ENCODE assay signal across 14 mouse cellular contexts in the genomic region with DNA sequence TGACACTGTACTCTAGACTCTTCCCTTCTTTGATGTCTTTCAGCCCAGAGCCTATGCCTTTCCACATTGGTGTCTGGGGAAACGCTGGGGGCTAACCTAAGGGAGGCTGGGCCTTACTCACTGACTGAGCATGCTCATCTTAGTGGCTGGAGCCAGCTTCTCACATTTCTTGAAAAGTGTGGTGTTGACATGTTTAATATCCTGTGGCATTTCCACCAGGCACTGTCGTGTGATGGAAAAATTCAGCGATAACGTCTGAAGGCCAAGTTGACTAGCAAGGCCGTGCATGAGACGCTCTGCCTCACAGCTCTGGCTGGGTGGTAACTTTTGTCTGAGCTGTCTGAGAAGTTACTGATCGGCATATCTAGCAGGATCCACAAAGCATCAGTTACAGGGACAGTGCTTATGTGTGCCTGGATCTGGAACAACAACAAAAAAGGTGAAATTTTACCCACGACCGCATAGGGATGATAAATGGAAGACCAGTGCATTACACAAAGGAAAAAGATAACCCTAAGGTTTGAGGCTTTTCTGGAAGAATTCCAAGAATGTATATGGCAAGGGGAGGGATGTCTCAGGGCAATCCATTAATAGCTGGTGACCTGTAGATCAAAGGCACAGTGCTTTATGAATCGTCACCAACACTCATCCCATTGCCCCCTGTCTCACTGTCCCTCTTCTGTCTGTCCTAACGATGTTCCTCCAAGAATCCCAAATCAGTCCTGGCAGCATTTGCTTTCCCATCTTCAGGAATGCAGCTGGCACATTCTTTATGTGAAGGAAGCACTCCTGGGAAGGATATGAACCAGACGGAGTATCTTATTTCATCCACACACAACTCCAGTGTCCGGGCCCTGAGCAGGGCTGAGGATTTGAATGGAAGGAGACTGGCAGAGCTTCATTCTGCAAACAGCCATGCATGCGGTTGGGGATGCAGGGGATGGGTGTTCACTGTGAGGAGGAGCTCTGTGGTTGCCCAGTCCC.
A peak's percentile ranks its signal among the peaks of the same experiment; 100 is the strongest.
DNase-seq lines count a peak whose midpoint lies in the region; ATAC-seq and TF ChIP-seq lines count a peak whose summit lies in the region.
"Had no signal": no experiment of that assay in that cellular context is flagged by ENCODE, and none has a peak within 500 bp of the region (broad histone marks: within the 10 kb centered on the region; RNA-seq: fewer than 3 reads in every experiment).

No protein-coding gene starts in this region.

- TF ChIP-seq CTCF in lung, adult 2 months (IDR thresholded peaks at IDR 0.05; ENCODE audit: insufficient read depth, low read length), result no peak
- TF ChIP-seq CTCF in intestine, postnatal 0 days (IDR thresholded peaks at IDR 0.05; ENCODE audit: low read depth), result no peak

- no peaks in the 10 kb centered on the region for H3K27me3 ChIP-seq in heart, embryonic 11.5 days (ENCODE audit: control insufficient read depth, insufficient read depth, low read length)
- H3K27me3 ChIP-seq in lung, embryonic 16.5 days (ENCODE audit: control insufficient read depth, insufficient read depth, low read depth, low read length), result no peaks in the 10 kb centered on the region
- no peaks in the 10 kb centered on the region for H3K27me3 ChIP-seq in intestine, postnatal 0 days (replicated peaks; ENCODE audit: control insufficient read depth, insufficient read depth, low read length)
- no peaks in the 10 kb centered on the region for H3K27me3 ChIP-seq in forebrain, embryonic 12.5 days
- H3K27me3 ChIP-seq: CH12.LX had no signal

- peak; percentile 56 for ATAC-seq in heart, embryonic 11.5 days (replicated peaks; ENCODE audit: insufficient number of reproducible peaks, low FRiP score, low TSS enrichment)
- ATAC-seq in lung, embryonic 16.5 days (ENCODE audit: low read depth), result peak; percentile 20
- ATAC-seq in intestine, postnatal 0 days, result no peak
- no peak for ATAC-seq in forebrain, embryonic 12.5 days (ENCODE audit: low FRiP score)
- ATAC-seq: forebrain, embryonic 16.5 days; hindbrain, postnatal 0 days had no signal

- no peak for TF ChIP-seq POLR2A in lung, adult 2 months (IDR thresholded peaks at IDR 0.05; ENCODE audit: borderline replicate concordance, extremely low read depth, low read depth, low read length)

- no peaks in the 10 kb centered on the region for H3K36me3 ChIP-seq in heart, embryonic 11.5 days (ENCODE audit: control insufficient read depth, insufficient read depth, low read length)
- no peaks in the 10 kb centered on the region for H3K36me3 ChIP-seq in lung, embryonic 16.5 days (ENCODE audit: control insufficient read depth, insufficient read depth, low read length)
- H3K36me3 ChIP-seq in intestine, postnatal 0 days (ENCODE audit: control insufficient read depth, insufficient read depth), result no peaks in the 10 kb centered on the region
- no peaks in the 10 kb centered on the region for H3K36me3 ChIP-seq in forebrain, embryonic 12.5 days (replicated peaks)

- DNase-seq in heart, postnatal 4 days, result no peak
- DNase-seq in lung, adult 2 months, result no peak
- peak; percentile 35 for DNase-seq in embryo, embryonic 9.5 days (ENCODE audit: extremely low spot score)
- peak; percentile 68 for DNase-seq in mesoderm, embryonic 11.5 days (ENCODE audit: low read depth, low spot score)
- DNase-seq: cerebellum, adult 9-10 months; thymus, postnatal 25 days had no signal

- 19% methylated on average over 14 of the region's 14 CpGs for WGBS in heart, embryonic 11.5 days (ENCODE audit: insufficient replicate concordance)
- WGBS in lung, embryonic 16.5 days, result 31% methylated on average over 14 of the region's 14 CpGs
- WGBS in lung, adult 2 months, result 62% methylated on average over 14 of the region's 14 CpGs
- 61% methylated on average over 14 of the region's 14 CpGs for WGBS in intestine, postnatal 0 days
- WGBS in forebrain, embryonic 12.5 days, result 77% methylated on average over 14 of the region's 14 CpGs

- H3K27ac ChIP-seq in heart, embryonic 11.5 days (ENCODE audit: low read depth, low read length), result peak overlapping the region; percentile 87
- no peak overlapping the region; the same call in 1 of the 2 replicates for H3K27ac ChIP-seq in lung, embryonic 16.5 days (ENCODE audit: low read length)
- H3K27ac ChIP-seq in intestine, postnatal 0 days (ENCODE audit: low read depth, low read length), result no peak overlapping the region
- H3K27ac ChIP-seq in forebrain, embryonic 12.5 days, result no peak overlapping the region
- H3K27ac ChIP-seq: hindbrain, postnatal 0 days; macrophage had no signal

- H3K4me1 ChIP-seq in heart, embryonic 11.5 days (ENCODE audit: control insufficient read depth, insufficient read depth, low read length), result peaks cover 60% of the 10 kb centered on the region
- H3K4me1 ChIP-seq in lung, embryonic 16.5 days (replicated peaks; ENCODE audit: control insufficient read depth, insufficient read depth, low read length), result peaks cover 49% of the 10 kb centered on the region
- H3K4me1 ChIP-seq in lung, adult 2 months (ENCODE audit: control insufficient read depth, insufficient read depth, low read length), result peaks cover 13% of the 10 kb centered on the region
- H3K4me1 ChIP-seq in intestine, postnatal 0 days (replicated peaks; ENCODE audit: control insufficient read depth, insufficient read depth, low read length), result no peaks in the 10 kb centered on the region
- H3K4me1 ChIP-seq in forebrain, embryonic 12.5 days, result peaks cover 31% of the 10 kb centered on the region

- H3K4me2 ChIP-seq in heart, embryonic 11.5 days, result peak overlapping the region; percentile 1; the same call in 1 of the 2 replicates
- H3K4me2 ChIP-seq in lung, embryonic 16.5 days (ENCODE audit: low read depth, low read length), result no peak overlapping the region
- no peak overlapping the region for H3K4me2 ChIP-seq in intestine, postnatal 0 days (replicated peaks; ENCODE audit: low read depth)
- no peak overlapping the region for H3K4me2 ChIP-seq in forebrain, embryonic 12.5 days

- no peak overlapping the region for H3K4me3 ChIP-seq in heart, embryonic 11.5 days (ENCODE audit: low read depth, low read length)
- H3K4me3 ChIP-seq in lung, embryonic 16.5 days (ENCODE audit: low read length), result no peak overlapping the region
- H3K4me3 ChIP-seq in lung, adult 2 months (replicated peaks; ENCODE audit: extremely low read depth, low read depth, low read length), result no peak overlapping the region
- no peak overlapping the region for H3K4me3 ChIP-seq in intestine, postnatal 0 days (ENCODE audit: low read depth, low read length)
- no peak overlapping the region for H3K4me3 ChIP-seq in forebrain, embryonic 12.5 days (replicated peaks)

- H3K9ac ChIP-seq in heart, embryonic 11.5 days (ENCODE audit: low read depth, low read length), result no peak overlapping the region
- no peak overlapping the region for H3K9ac ChIP-seq in lung, embryonic 16.5 days (ENCODE audit: low read length)
- H3K9ac ChIP-seq in intestine, postnatal 0 days (ENCODE audit: low read depth, low read length), result no peak overlapping the region
- no peak overlapping the region for H3K9ac ChIP-seq in forebrain, embryonic 12.5 days

- no peaks in the 10 kb centered on the region for H3K9me3 ChIP-seq in heart, embryonic 11.5 days (replicated peaks; ENCODE audit: control insufficient read depth, low read length)
- no peaks in the 10 kb centered on the region for H3K9me3 ChIP-seq in lung, embryonic 16.5 days (ENCODE audit: control insufficient read depth, low read length)
- H3K9me3 ChIP-seq in intestine, postnatal 0 days (ENCODE audit: control insufficient read depth), result no peaks in the 10 kb centered on the region
- no peaks in the 10 kb centered on the region for H3K9me3 ChIP-seq in forebrain, embryonic 12.5 days

Comparison
In these comparisons a context has a peak if more than half of its experiments do, and no peak if none do; other contexts are left out.
1. ATAC-seq: peak in heart, embryonic 11.5 days (single experiment) and lung, embryonic 16.5 days (single experiment); none in intestine, postnatal 0 days (single experiment) and forebrain, embryonic 12.5 days (single experiment).
2. DNase-seq: peak in embryo, embryonic 9.5 days (single experiment) and mesoderm, embryonic 11.5 days (single experiment); none in heart, postnatal 4 days (single experiment) and lung, adult 2 months (single experiment).